Mouse (Mus musculus) erythroblast, embryonic 14.5 days (primary cell): Measurements from ENCODE around the gene Fam241b.

Source experiments
- GATA1 ChIP-seq: IDR thresholded peaks from 2 replicates; pipeline ENCODE4 v1.6.1; 2012; ENCODE audit warnings: low read length, inconsistent platforms, mixed read lengths
- TAL1 ChIP-seq: IDR thresholded peaks from 3 replicates; pipeline ENCODE4 v1.6.1; 2012; ENCODE audit warnings: low read length, inconsistent platforms, mixed read lengths

DNA sequence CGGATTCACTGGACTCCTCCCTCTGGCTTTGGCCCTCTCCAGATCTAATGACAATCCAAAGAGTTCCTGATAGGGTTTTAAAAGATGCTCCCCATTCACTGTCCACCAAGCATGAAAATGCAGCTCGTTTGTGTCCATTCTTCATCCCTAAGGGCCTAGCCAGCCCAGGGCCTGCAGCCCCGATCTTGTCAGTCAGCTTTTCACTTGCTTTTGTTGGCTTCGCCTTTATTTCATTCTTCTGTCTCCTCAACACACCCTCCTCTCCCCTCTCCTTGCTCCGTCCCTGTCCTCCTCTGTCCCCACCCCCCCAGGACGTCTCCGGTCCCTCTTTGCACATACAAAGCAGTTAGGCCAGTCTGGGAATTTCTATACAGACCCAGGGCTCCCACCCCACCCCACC is 6.2 kb upstream of the Fam241b start:
- TF ChIP-seq GATA1 (no peak), TAL1 (no peak)
